In the genomic region with DNA sequence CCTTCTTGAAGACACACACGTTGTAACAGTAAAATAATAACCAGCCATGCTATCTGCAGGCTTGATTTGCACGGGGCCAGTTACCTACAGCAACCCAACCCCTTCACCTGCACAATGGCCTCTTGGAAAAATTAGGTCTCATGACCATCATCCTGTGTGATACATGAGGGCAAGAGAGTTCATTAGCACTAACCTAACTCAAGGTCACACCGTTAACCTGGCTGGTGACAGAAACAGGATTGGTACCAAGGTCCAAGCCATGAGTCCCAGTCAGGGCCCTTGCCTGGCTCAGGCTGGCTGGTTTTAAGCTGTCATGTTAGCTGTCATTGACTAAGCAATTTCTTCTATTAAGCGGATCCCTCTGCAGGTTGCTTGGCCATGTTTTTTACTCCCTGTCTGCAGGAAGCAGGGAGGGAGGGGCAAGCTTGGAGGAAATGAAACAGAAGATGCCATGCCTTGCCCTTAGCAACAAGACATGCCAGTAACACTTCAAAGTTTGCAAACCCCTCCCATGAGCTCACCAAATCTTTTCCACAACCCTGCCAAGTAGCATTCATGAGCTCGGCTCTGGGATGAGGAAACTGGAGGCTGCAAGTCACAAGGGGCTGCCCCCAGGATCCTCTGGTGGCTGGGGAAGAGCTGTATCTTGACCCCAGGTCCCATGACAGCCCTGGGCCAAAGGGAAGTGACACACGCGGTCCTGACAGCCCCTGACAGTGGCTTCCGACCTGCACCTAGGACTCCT, we compare ENCODE assay signal across 10 mouse cellular contexts. TPM values are rescaled to one million over a fixed set of nuclear protein-coding genes. Genes with fewer than 3 reads are reported as not detected.
A peak's percentile ranks its signal among the peaks of the same experiment; 100 is the strongest.
DNase-seq lines count a peak whose midpoint lies in the region; ATAC-seq and TF ChIP-seq lines count a peak whose summit lies in the region.
"Had no signal": no experiment of that assay in that cellular context is flagged by ENCODE, and none has a peak within 500 bp of the region (broad histone marks: within the 10 kb centered on the region; RNA-seq: fewer than 3 reads in every experiment).

No protein-coding gene starts in this region.

- ATAC-seq in midbrain, embryonic 15.5 days (replicated peaks), result no peak
- ATAC-seq in common myeloid progenitor, adult 5-6 weeks (replicated peaks; ENCODE audit: low read depth, poor library complexity, severe bottlenecking), result peak; percentile 70
- ATAC-seq in intestine, postnatal 0 days, result peak; percentile 82
- ATAC-seq in midbrain, postnatal 0 days (ENCODE audit: low FRiP score), result no peak

- H3K4me2 ChIP-seq in midbrain, embryonic 15.5 days, result no peak overlapping the region
- H3K4me2 ChIP-seq in intestine, postnatal 0 days (replicated peaks; ENCODE audit: low read depth), result no peak overlapping the region
- H3K4me2 ChIP-seq in midbrain, postnatal 0 days (ENCODE audit: low read depth, low read length, poor library complexity, severe bottlenecking), result no peak overlapping the region
- H3K4me2 ChIP-seq: limb, embryonic 12.5 days had no signal

- H3K27ac ChIP-seq in midbrain, embryonic 10.5 days (replicated peaks), result peak overlapping the region; percentile 60
- H3K27ac ChIP-seq in midbrain, embryonic 15.5 days, result no peak overlapping the region
- peak overlapping the region; percentile 46; the same call in 1 of the 2 replicates for H3K27ac ChIP-seq in intestine, postnatal 0 days (ENCODE audit: low read depth, low read length)
- peak overlapping the region; percentile 4; the same call in 1 of the 2 replicates for H3K27ac ChIP-seq in small intestine, adult 2 months (ENCODE audit: insufficient read depth, low read depth, low read length)
- H3K27ac ChIP-seq in cerebellum, adult 2 months (ENCODE audit: insufficient read depth, low read length), result no peak overlapping the region
- no peak overlapping the region for H3K27ac ChIP-seq in midbrain, postnatal 0 days (ENCODE audit: low read depth, low read length)
- H3K27ac ChIP-seq: limb, embryonic 12.5 days had no signal

- 67% methylated on average over 8 of the region's 8 CpGs for WGBS in midbrain, embryonic 10.5 days
- 65% methylated on average over 8 of the region's 8 CpGs for WGBS in midbrain, embryonic 15.5 days
- 39% methylated on average over 8 of the region's 8 CpGs for WGBS in intestine, postnatal 0 days
- WGBS in small intestine, adult 2 months, result 51% methylated on average over 8 of the region's 8 CpGs
- WGBS in cerebellum, adult 2 months, result 53% methylated on average over 8 of the region's 8 CpGs
- 66% methylated on average over 8 of the region's 8 CpGs for WGBS in midbrain, postnatal 0 days

- no peak for TF ChIP-seq CTCF in intestine, postnatal 0 days (IDR thresholded peaks at IDR 0.05; ENCODE audit: low read depth)
- TF ChIP-seq CTCF in small intestine, adult 2 months (IDR thresholded peaks at IDR 0.05; ENCODE audit: extremely low read depth, insufficient read length, insufficient replicate concordance, low read depth, low read length), result no peak
- no peak for TF ChIP-seq CTCF in cerebellum, adult 2 months (IDR thresholded peaks at IDR 0.05; ENCODE audit: borderline replicate concordance, insufficient read depth, low read depth, low read length)
- no peak for TF ChIP-seq CTCF in midbrain, postnatal 0 days (IDR thresholded peaks at IDR 0.05)

- no peaks in the 10 kb centered on the region for H3K36me3 ChIP-seq in midbrain, embryonic 10.5 days
- no peaks in the 10 kb centered on the region for H3K36me3 ChIP-seq in midbrain, embryonic 15.5 days (replicated peaks)
- H3K36me3 ChIP-seq in intestine, postnatal 0 days (ENCODE audit: control insufficient read depth, insufficient read depth), result no peaks in the 10 kb centered on the region
- no peaks in the 10 kb centered on the region for H3K36me3 ChIP-seq in small intestine, adult 2 months (ENCODE audit: control insufficient read depth, insufficient read depth, low read length)
- no peaks in the 10 kb centered on the region for H3K36me3 ChIP-seq in midbrain, postnatal 0 days (ENCODE audit: insufficient read depth, low read length)
- H3K36me3 ChIP-seq: limb, embryonic 12.5 days had no signal

- H3K27me3 ChIP-seq in midbrain, embryonic 10.5 days (ENCODE audit: low read depth, poor library complexity, severe bottlenecking), result no peaks in the 10 kb centered on the region
- no peaks in the 10 kb centered on the region for H3K27me3 ChIP-seq in midbrain, embryonic 15.5 days (replicated peaks)
- no peaks in the 10 kb centered on the region for H3K27me3 ChIP-seq in intestine, postnatal 0 days (replicated peaks; ENCODE audit: control insufficient read depth, insufficient read depth, low read length)
- H3K27me3 ChIP-seq in small intestine, adult 2 months (ENCODE audit: control insufficient read depth, insufficient read depth, low read length), result no peaks in the 10 kb centered on the region
- no peaks in the 10 kb centered on the region for H3K27me3 ChIP-seq in cerebellum, adult 2 months (ENCODE audit: control insufficient read depth, insufficient read depth, low read length)
- H3K27me3 ChIP-seq in midbrain, postnatal 0 days (ENCODE audit: insufficient read depth, low read length), result no peaks in the 10 kb centered on the region
- H3K27me3 ChIP-seq: limb, embryonic 12.5 days had no signal

- peaks cover 47% of the 10 kb centered on the region for H3K4me1 ChIP-seq in midbrain, embryonic 10.5 days
- peaks cover 2% of the 10 kb centered on the region for H3K4me1 ChIP-seq in midbrain, embryonic 15.5 days
- no peaks in the 10 kb centered on the region for H3K4me1 ChIP-seq in intestine, postnatal 0 days (replicated peaks; ENCODE audit: control insufficient read depth, insufficient read depth, low read length)
- peaks cover 42% of the 10 kb centered on the region for H3K4me1 ChIP-seq in small intestine, adult 2 months (ENCODE audit: control insufficient read depth, insufficient read depth, insufficient read length, low read length)
- peaks cover under 1% of the 10 kb centered on the region; the same call in 1 of the 2 replicates for H3K4me1 ChIP-seq in cerebellum, adult 2 months (ENCODE audit: control insufficient read depth, insufficient read depth, low read length)
- H3K4me1 ChIP-seq in midbrain, postnatal 0 days (ENCODE audit: insufficient read depth, low read length), result peaks cover 1% of the 10 kb centered on the region; the same call in 1 of the 2 replicates

- DNase-seq in midbrain, embryonic 10.5 days (ENCODE audit: low spot score), result no peak
- no peak for DNase-seq in cerebellum, adult 2 months
- no peak for DNase-seq in adrenal gland, postnatal 25 days
- no peak for DNase-seq in midbrain, postnatal 0 days (ENCODE audit: low spot score)
- DNase-seq: gastrocnemius, postnatal 14 days had no signal

- no peaks in the 10 kb centered on the region for H3K9me3 ChIP-seq in midbrain, embryonic 10.5 days (replicated peaks)
- H3K9me3 ChIP-seq in midbrain, embryonic 15.5 days, result no peaks in the 10 kb centered on the region
- H3K9me3 ChIP-seq in intestine, postnatal 0 days (ENCODE audit: control insufficient read depth), result no peaks in the 10 kb centered on the region
- H3K9me3 ChIP-seq in midbrain, postnatal 0 days (ENCODE audit: low read length), result no peaks in the 10 kb centered on the region
- H3K9me3 ChIP-seq: limb, embryonic 12.5 days had no signal

- no peak overlapping the region for H3K4me3 ChIP-seq in midbrain, embryonic 10.5 days
- H3K4me3 ChIP-seq in midbrain, embryonic 15.5 days, result no peak overlapping the region
- H3K4me3 ChIP-seq in intestine, postnatal 0 days (ENCODE audit: low read depth, low read length), result no peak overlapping the region
- no peak overlapping the region for H3K4me3 ChIP-seq in small intestine, adult 2 months (ENCODE audit: low read depth, low read length)
- no peak overlapping the region for H3K4me3 ChIP-seq in cerebellum, adult 2 months (replicated peaks; ENCODE audit: insufficient read depth, low read depth, low read length)
- no peak overlapping the region for H3K4me3 ChIP-seq in midbrain, postnatal 0 days (ENCODE audit: low read depth, low read length)
- H3K4me3 ChIP-seq: limb, embryonic 12.5 days had no signal

- TF ChIP-seq POLR2A in small intestine, adult 2 months (IDR thresholded peaks at IDR 0.05; ENCODE audit: low read depth, low read length), result no peak
- no peak for TF ChIP-seq POLR2A in cerebellum, adult 2 months (IDR thresholded peaks at IDR 0.05; ENCODE audit: borderline replicate concordance, insufficient read depth, low read length)

- no peak overlapping the region for H3K9ac ChIP-seq in midbrain, embryonic 15.5 days
- H3K9ac ChIP-seq in intestine, postnatal 0 days (ENCODE audit: low read depth, low read length), result no peak overlapping the region
- no peak overlapping the region for H3K9ac ChIP-seq in midbrain, postnatal 0 days (replicated peaks; ENCODE audit: low read length, poor library complexity, severe bottlenecking)
- H3K9ac ChIP-seq: limb, embryonic 12.5 days had no signal

RNA-seq across cellular contexts. Expression of a gene that starts 58.8 kb away (rescaled TPM):
- polyA plus RNA-seq in midbrain, embryonic 10.5 days (2016; fragmentation: Nextera tagmentation; extraction: Ambion mirVana), result 27.2 and 33.8 TPM in 2 replicates
- polyA plus RNA-seq in midbrain, embryonic 15.5 days (2015; fragmentation: Nextera tagmentation; extraction: Ambion mirVana), result 10.3 and 10.9 TPM in 2 replicates
- total RNA-seq in common myeloid progenitor, adult 5-6 weeks (2017), result 205 and 249 TPM in 2 replicates
- polyA plus RNA-seq in intestine, postnatal 0 days (2015; fragmentation: Nextera tagmentation; extraction: Ambion mirVana), result 16.8 and 18.9 TPM in 2 replicates
- 38.9 and 160 TPM in 2 replicates for polyA plus RNA-seq in small intestine, adult 2 months (2012; rRNA removed)
- polyA plus RNA-seq in cerebellum, adult 2 months (2012; rRNA removed), result 10.5 and 10.9 TPM in 2 replicates
- 88.8 and 160 TPM in 2 replicates for total RNA-seq in adrenal gland, postnatal 25 days (2021)
- 8.3 and 10.9 TPM in 2 replicates for total RNA-seq in midbrain, postnatal 0 days (2014; rRNA removed)
- polyA plus RNA-seq in midbrain, postnatal 0 days (2015; fragmentation: Nextera tagmentation; extraction: Ambion mirVana), result 10.6 and 12.7 TPM in 2 replicates

Comparison
In these comparisons a context has a peak if more than half of its experiments do, and no peak if none do; other contexts are left out.
1. H3K27ac ChIP-seq: peak in midbrain, embryonic 10.5 days (single experiment), intestine, postnatal 0 days (single experiment) and small intestine, adult 2 months (single experiment); none in midbrain, embryonic 15.5 days (single experiment), cerebellum, adult 2 months (single experiment) and midbrain, postnatal 0 days (single experiment).
2. ATAC-seq: peak in common myeloid progenitor, adult 5-6 weeks (single experiment) and intestine, postnatal 0 days (single experiment); none in midbrain, embryonic 15.5 days (single experiment) and midbrain, postnatal 0 days (single experiment).